Mouse (Mus musculus): ENCODE data around the gene Wnk1. TPM values are rescaled to one million over a fixed set of nuclear protein-coding genes. Genes with fewer than 3 reads are reported as not detected.

The Wnk1 gene
- polyA plus RNA-seq, 1 experiment = 478 TPM

DNA sequence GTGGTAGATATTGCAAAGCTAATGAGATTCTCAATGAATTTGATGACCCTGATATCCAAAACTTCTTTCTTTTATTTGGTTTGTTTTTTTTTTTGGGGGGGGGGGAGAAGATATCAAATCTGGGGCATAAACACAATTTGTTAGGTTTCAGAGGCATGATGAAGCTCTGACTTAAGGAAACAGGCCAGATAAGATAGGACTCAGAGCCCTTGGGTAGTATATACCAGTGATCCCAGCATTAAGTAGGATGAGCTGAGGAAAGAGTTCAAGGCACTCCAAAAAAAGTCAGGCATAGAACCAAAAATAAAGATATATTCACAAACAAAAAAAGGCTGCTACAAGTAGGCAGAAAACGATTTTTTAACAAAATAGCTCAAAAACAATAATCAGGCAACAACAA is 25.3 kb downstream of the Wnk1 start:
- Histone ChIP-seq H3K4me1 (ENCODE audit: control insufficient read depth, insufficient read depth, low read length) (no peaks in the 10 kb centered on the region), H3K27me3 (ENCODE audit: control insufficient read depth, insufficient read depth, low read length, poor library complexity, severe bottlenecking) (no peaks in the 10 kb centered on the region), H3K9ac (ENCODE audit: low read depth, poor library complexity, severe bottlenecking) (no peak overlapping the region), H3K9me3 (replicated peaks; ENCODE audit: control insufficient read depth, insufficient read depth, low read length, poor library complexity, severe bottlenecking) (no peaks in the 10 kb centered on the region), H3K4me3 (ENCODE audit: low read depth, low read length) (no peak overlapping the region), H3K36me3 (ENCODE audit: control insufficient read depth, insufficient read depth, low read length, poor library complexity, severe bottlenecking) (no peaks in the 10 kb centered on the region), H3K27ac (ENCODE audit: insufficient read depth, low read length) (no peak overlapping the region)
- TF ChIP-seq CTCF (IDR thresholded peaks at IDR 0.05; ENCODE audit: low read depth, low read length) (no peak), EP300 (IDR thresholded peaks at IDR 0.05; ENCODE audit: insufficient read depth, low read depth, low read length) (no peak), POLR2A (IDR thresholded peaks at IDR 0.05; ENCODE audit: insufficient read depth, low read length) (no peak)

DNA sequence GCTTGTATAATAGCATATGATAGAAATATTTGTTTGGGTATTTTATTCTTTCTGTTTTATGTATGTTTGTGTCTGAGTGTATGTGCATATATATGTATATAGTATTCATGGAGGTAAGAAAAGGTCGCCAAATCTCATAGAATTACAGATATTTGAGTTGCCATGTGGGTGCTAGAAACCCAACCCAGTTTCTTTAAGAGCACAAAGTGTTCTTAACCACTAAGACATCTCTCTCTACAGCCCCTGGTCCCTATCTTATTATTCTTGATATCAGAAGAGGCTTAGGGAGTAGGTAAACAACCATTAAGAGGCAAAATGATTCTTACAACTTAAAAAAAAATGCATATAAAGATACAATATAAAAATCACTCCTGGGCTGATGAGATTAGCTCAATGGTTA is 27.0 kb downstream of the Wnk1 start:
- H3K9ac ChIP-seq (ENCODE audit: low read depth, poor library complexity, severe bottlenecking) = no peak overlapping the region
- no peak overlapping the region for H3K27ac ChIP-seq (ENCODE audit: insufficient read depth, low read length)
- H3K9me3 ChIP-seq (replicated peaks; ENCODE audit: control insufficient read depth, insufficient read depth, low read length, poor library complexity, severe bottlenecking) = no peaks in the 10 kb centered on the region
- H3K36me3 ChIP-seq (ENCODE audit: control insufficient read depth, insufficient read depth, low read length, poor library complexity, severe bottlenecking) = no peaks in the 10 kb centered on the region
- H3K27me3 ChIP-seq (ENCODE audit: control insufficient read depth, insufficient read depth, low read length, poor library complexity, severe bottlenecking) = no peaks in the 10 kb centered on the region
- TF ChIP-seq POLR2A (IDR thresholded peaks at IDR 0.05; ENCODE audit: insufficient read depth, low read length) (no peak), EP300 (IDR thresholded peaks at IDR 0.05; ENCODE audit: insufficient read depth, low read depth, low read length) (no peak), CTCF (IDR thresholded peaks at IDR 0.05; ENCODE audit: low read depth, low read length) (no peak)
- no peak overlapping the region for H3K4me3 ChIP-seq (ENCODE audit: low read depth, low read length)
- no peaks in the 10 kb centered on the region for H3K4me1 ChIP-seq (ENCODE audit: control insufficient read depth, insufficient read depth, low read length)

DNA sequence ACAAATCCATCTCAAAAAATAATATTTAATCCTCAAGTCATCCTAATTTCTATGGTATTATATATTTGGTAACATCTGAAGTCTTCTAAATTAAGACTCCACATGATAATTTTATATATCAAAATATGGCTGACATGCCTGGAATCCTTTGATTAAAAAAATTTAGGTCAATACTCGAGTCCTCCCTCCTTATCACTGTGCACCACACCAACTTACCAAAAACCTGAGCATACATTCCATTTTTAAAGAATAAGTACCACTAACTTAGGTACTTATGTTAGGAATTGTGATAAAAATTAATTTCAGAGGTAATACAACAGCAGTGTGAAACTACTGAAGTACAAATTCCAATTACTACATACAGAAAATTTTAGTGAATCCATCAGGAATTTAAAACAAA is 27.5 kb downstream of the Wnk1 start:
- no peaks in the 10 kb centered on the region for H3K27me3 ChIP-seq (ENCODE audit: control insufficient read depth, insufficient read depth, low read length, poor library complexity, severe bottlenecking)
- no peaks in the 10 kb centered on the region for H3K9me3 ChIP-seq (replicated peaks; ENCODE audit: control insufficient read depth, insufficient read depth, low read length, poor library complexity, severe bottlenecking)
- H3K9ac ChIP-seq (ENCODE audit: low read depth, poor library complexity, severe bottlenecking) = no peak overlapping the region
- no peak overlapping the region for H3K4me3 ChIP-seq (ENCODE audit: low read depth, low read length)
- H3K27ac ChIP-seq (ENCODE audit: insufficient read depth, low read length) = no peak overlapping the region
- H3K4me1 ChIP-seq (ENCODE audit: control insufficient read depth, insufficient read depth, low read length) = no peaks in the 10 kb centered on the region
- no peak for TF ChIP-seq POLR2A (IDR thresholded peaks at IDR 0.05; ENCODE audit: insufficient read depth, low read length)
- TF ChIP-seq EP300 (IDR thresholded peaks at IDR 0.05; ENCODE audit: insufficient read depth, low read depth, low read length) = no peak
- TF ChIP-seq CTCF (IDR thresholded peaks at IDR 0.05; ENCODE audit: low read depth, low read length) = no peak
- no peaks in the 10 kb centered on the region for H3K36me3 ChIP-seq (ENCODE audit: control insufficient read depth, insufficient read depth, low read length, poor library complexity, severe bottlenecking)

DNA sequence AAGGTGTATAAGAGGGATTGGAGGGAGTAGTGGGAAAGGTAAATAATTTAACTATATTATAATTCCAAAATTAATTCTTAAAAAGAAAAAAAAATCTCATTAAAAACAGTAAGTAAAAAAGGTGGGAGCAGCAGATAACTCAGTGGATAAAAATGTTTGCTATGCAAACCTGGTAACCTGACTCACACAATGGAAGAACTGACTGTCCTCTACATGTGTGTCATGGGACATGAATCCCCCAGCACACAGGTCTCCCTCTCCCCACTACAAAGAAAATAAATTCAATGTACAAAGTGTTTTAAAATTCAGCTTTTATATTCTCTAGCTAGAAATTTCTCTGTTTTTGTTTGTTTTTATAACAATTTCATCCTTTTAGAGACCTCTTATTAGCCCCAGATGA is 27.9 kb downstream of the Wnk1 start:
- H3K4me3 ChIP-seq (ENCODE audit: low read depth, low read length) = no peak overlapping the region
- no peaks in the 10 kb centered on the region for H3K27me3 ChIP-seq (ENCODE audit: control insufficient read depth, insufficient read depth, low read length, poor library complexity, severe bottlenecking)
- no peaks in the 10 kb centered on the region for H3K4me1 ChIP-seq (ENCODE audit: control insufficient read depth, insufficient read depth, low read length)
- H3K9me3 ChIP-seq (replicated peaks; ENCODE audit: control insufficient read depth, insufficient read depth, low read length, poor library complexity, severe bottlenecking) = no peaks in the 10 kb centered on the region
- H3K9ac ChIP-seq (ENCODE audit: low read depth, poor library complexity, severe bottlenecking) = no peak overlapping the region
- H3K27ac ChIP-seq (ENCODE audit: insufficient read depth, low read length) = no peak overlapping the region
- no peaks in the 10 kb centered on the region for H3K36me3 ChIP-seq (ENCODE audit: control insufficient read depth, insufficient read depth, low read length, poor library complexity, severe bottlenecking)
- TF ChIP-seq EP300 (IDR thresholded peaks at IDR 0.05; ENCODE audit: insufficient read depth, low read depth, low read length) = no peak
- no peak for TF ChIP-seq CTCF (IDR thresholded peaks at IDR 0.05; ENCODE audit: low read depth, low read length)
- no peak for TF ChIP-seq POLR2A (IDR thresholded peaks at IDR 0.05; ENCODE audit: insufficient read depth, low read length)

DNA sequence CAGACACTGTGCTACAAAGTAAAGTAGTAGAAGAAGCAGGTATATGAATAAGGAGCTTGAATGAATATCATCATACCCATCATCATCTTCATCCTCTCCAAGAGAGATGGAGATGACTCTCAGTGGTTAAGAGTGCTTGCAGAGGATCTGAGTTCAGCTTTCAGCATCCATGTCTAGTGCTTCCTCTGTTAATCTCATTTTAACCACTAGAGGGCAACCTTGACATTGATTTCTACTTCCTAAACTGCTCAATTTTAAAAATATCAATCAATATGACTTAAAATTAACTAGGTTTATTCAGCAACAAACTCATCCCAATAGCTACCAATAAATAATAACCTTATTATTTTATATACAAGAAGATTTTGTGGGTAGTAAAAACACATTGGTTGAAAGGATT is 36.8 kb downstream of the Wnk1 start:
- Histone ChIP-seq H3K27ac (ENCODE audit: insufficient read depth, low read length) (no peak overlapping the region), H3K27me3 (ENCODE audit: control insufficient read depth, insufficient read depth, low read length, poor library complexity, severe bottlenecking) (no peaks in the 10 kb centered on the region), H3K4me1 (ENCODE audit: control insufficient read depth, insufficient read depth, low read length) (no peaks in the 10 kb centered on the region), H3K9me3 (replicated peaks; ENCODE audit: control insufficient read depth, insufficient read depth, low read length, poor library complexity, severe bottlenecking) (no peaks in the 10 kb centered on the region), H3K4me3 (ENCODE audit: low read depth, low read length) (no peak overlapping the region), H3K36me3 (ENCODE audit: control insufficient read depth, insufficient read depth, low read length, poor library complexity, severe bottlenecking) (peaks cover 8% of the 10 kb centered on the region), H3K9ac (ENCODE audit: low read depth, poor library complexity, severe bottlenecking) (no peak overlapping the region)
- no peak for TF ChIP-seq POLR2A (IDR thresholded peaks at IDR 0.05; ENCODE audit: insufficient read depth, low read length)
- no peak for TF ChIP-seq EP300 (IDR thresholded peaks at IDR 0.05; ENCODE audit: insufficient read depth, low read depth, low read length)
- TF ChIP-seq CTCF (IDR thresholded peaks at IDR 0.05; ENCODE audit: low read depth, low read length) = no peak

DNA sequence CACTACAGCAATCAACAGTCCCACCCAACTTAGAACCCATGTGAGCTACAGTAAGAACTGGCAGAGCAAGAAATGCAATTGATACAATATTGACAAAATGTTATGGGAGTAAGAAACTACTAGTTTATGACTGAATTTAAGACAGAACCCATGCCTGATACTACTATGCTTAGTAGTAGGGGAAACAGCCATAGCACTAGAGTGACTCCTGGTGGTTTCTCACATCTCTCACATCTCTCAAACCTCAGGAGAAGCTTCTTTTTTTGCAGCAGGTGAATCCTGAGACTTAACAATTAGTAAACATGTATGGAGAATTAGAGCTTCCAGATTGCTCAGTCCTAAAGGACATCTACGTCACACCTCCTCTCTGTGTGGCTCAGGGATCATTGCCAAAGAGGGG is 42.0 kb downstream of the Wnk1 start:
- Histone ChIP-seq H3K9ac (ENCODE audit: low read depth, poor library complexity, severe bottlenecking) (no peak overlapping the region), H3K4me3 (ENCODE audit: low read depth, low read length) (no peak overlapping the region), H3K36me3 (ENCODE audit: control insufficient read depth, insufficient read depth, low read length, poor library complexity, severe bottlenecking) (peaks cover 12% of the 10 kb centered on the region), H3K9me3 (replicated peaks; ENCODE audit: control insufficient read depth, insufficient read depth, low read length, poor library complexity, severe bottlenecking) (no peaks in the 10 kb centered on the region), H3K27ac (ENCODE audit: insufficient read depth, low read length) (no peak overlapping the region), H3K27me3 (ENCODE audit: control insufficient read depth, insufficient read depth, low read length, poor library complexity, severe bottlenecking) (no peaks in the 10 kb centered on the region), H3K4me1 (ENCODE audit: control insufficient read depth, insufficient read depth, low read length) (no peaks in the 10 kb centered on the region)
- TF ChIP-seq POLR2A (IDR thresholded peaks at IDR 0.05; ENCODE audit: insufficient read depth, low read length) = no peak
- no peak for TF ChIP-seq CTCF (IDR thresholded peaks at IDR 0.05; ENCODE audit: low read depth, low read length)
- no peak for TF ChIP-seq EP300 (IDR thresholded peaks at IDR 0.05; ENCODE audit: insufficient read depth, low read depth, low read length)
